Mouse (Mus musculus): ENCODE measurements around the gene Tomm20.

Gene Tomm20

GRCm38 (mm10) chr8:126962871-126963270, 17.2 kb upstream of the Tomm20 start:
- DNase-seq (ENCODE audit: low read depth, low spot score): no peak

- DNase-seq (ENCODE audit: low read depth, low spot score): no peak
Measured at GRCm38 (mm10) chr8:126961516-126961915, 15.9 kb upstream of the Tomm20 start.

- DNase-seq (ENCODE audit: low read depth, low spot score): no peak
Measured at GRCm38 (mm10) chr8:126951900-126952636, 6.4 kb upstream of the Tomm20 start.

GRCm38 (mm10) chr8:126949527-126949926, 3.9 kb upstream of the Tomm20 start:
- DNase-seq (ENCODE audit: low read depth, low spot score): no peak

- DNase-seq (ENCODE audit: low read depth, low spot score): no peak
Measured at GRCm38 (mm10) chr8:126946444-126946843, 800 bp upstream of the Tomm20 start.

GRCm38 (mm10) chr8:126944781-126945691, 608 bp downstream of the Tomm20 start:
- peak; percentile 42 for DNase-seq (ENCODE audit: low read depth, low spot score)

GRCm38 (mm10) chr8:126943565-126943964, 2.1 kb downstream of the Tomm20 start:
- DNase-seq (ENCODE audit: low read depth, low spot score): no peak

- no peak for DNase-seq (ENCODE audit: low read depth, low spot score)
Measured at GRCm38 (mm10) chr8:126937337-126937736, 8.3 kb downstream of the Tomm20 start.

- DNase-seq (ENCODE audit: low read depth, low spot score): no peak
Measured at GRCm38 (mm10) chr8:126935932-126936331, 9.7 kb downstream of the Tomm20 start.

GRCm38 (mm10) chr8:126935387-126935786, 10.3 kb downstream of the Tomm20 start:
- DNase-seq (ENCODE audit: low read depth, low spot score): no peak

GRCm38 (mm10) chr8:126932656-126933055, 13.0 kb downstream of the Tomm20 start:
- no peak for DNase-seq (ENCODE audit: low read depth, low spot score)

- DNase-seq (ENCODE audit: low read depth, low spot score): no peak
Measured at GRCm38 (mm10) chr8:126932249-126932648, 13.4 kb downstream of the Tomm20 start.

GRCm38 (mm10) chr8:126931720-126932119, 13.9 kb downstream of the Tomm20 start:
- no peak for DNase-seq (ENCODE audit: low read depth, low spot score)

- DNase-seq (ENCODE audit: low read depth, low spot score): peak; percentile 52
Measured at GRCm38 (mm10) chr8:126929607-126930161, 16.0 kb downstream of the Tomm20 start.

GRCm38 (mm10) chr8:126928755-126929505, 16.7 kb downstream of the Tomm20 start:
- no peak for DNase-seq (ENCODE audit: low read depth, low spot score)

GRCm38 (mm10) chr8:126928028-126928427, 17.6 kb downstream of the Tomm20 start:
- no peak for DNase-seq (ENCODE audit: low read depth, low spot score)

GRCm38 (mm10) chr8:126927058-126927457, 18.6 kb downstream of the Tomm20 start:
- no peak for DNase-seq (ENCODE audit: low read depth, low spot score)

GRCm38 (mm10) chr8:126922981-126923380, 22.7 kb downstream of the Tomm20 start:
- no peak for DNase-seq (ENCODE audit: low read depth, low spot score)

- DNase-seq (ENCODE audit: low read depth, low spot score): no peak
Measured at GRCm38 (mm10) chr8:126921432-126921831, 24.2 kb downstream of the Tomm20 start.

- peak; percentile 45 for DNase-seq (ENCODE audit: low read depth, low spot score)
Measured at GRCm38 (mm10) chr8:126920845-126921244, 24.8 kb downstream of the Tomm20 start.

- DNase-seq (ENCODE audit: low read depth, low spot score): no peak
Measured at GRCm38 (mm10) chr8:126920386-126920785, 25.3 kb downstream of the Tomm20 start.

- DNase-seq (ENCODE audit: low read depth, low spot score): no peak
Measured at GRCm38 (mm10) chr8:126919703-126920102, 25.9 kb downstream of the Tomm20 start.
